Mouse (Mus musculus) CD4-positive, CD25-positive, alpha-beta regulatory T cell, adult 4 months (primary cell): ENCODE data around the gene Gm14525. TPM values are rescaled to one million over a fixed set of nuclear protein-coding genes. Genes with fewer than 3 reads are reported as not detected.
"Not testable (repeated sequence)": the region's sequence is repeated elsewhere in the genome, so short reads cannot be mapped to it uniquely, and the experiment has no call there.

Experiments
- ATAC-seq: one replicate; pipeline ENCODE4 v1.8.0; 2017
- polyA plus RNA-seq, 2 experiments: library from polyadenylated mRNA; unstranded; fragments of 100-300 nt; shearing (Covaris generic); gene quantifications; one replicate each; pipeline ENCODE4 v1.2.1; 2017

The Gm14525 gene
- polyA plus RNA-seq = not detected

DNA sequence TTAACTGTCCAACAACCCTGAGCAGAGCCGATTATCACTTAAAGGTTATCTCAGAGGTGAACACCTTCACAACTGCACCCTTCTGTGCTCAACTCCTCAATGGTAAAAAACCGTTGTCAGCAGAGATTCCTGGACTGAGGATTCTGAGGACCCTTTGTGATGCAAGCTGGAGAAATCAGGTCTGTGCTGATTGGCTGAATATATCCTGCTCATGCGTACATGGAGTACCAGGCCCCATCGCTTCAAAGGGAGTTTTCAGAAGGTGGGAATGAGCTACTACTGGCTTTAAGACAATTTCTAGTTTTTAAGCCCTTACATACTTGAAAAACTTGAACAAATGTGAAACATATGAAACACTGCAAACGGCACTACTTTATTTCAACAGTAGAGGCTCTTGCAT lies at the start of gene Gm14525:
Gm14525 (minus strand) TSS at position 101 of the 400 bp plus-strand sequence.
- not testable (repeated sequence) for ATAC-seq

Other genes starting within 250 kb of the Gm14525 start
- not detected for gene Slx, start 157.1 kb downstream of the Gm14525 start, polyA plus RNA-seq
- not detected for gene Gm6121, start 233.1 kb upstream of the Gm14525 start, polyA plus RNA-seq